Mouse (Mus musculus) central nervous system, embryonic 11.5 days (tissue): ENCODE measurements around the gene Obp2b. TPM values are rescaled to one million over a fixed set of nuclear protein-coding genes. Genes with fewer than 3 reads are reported as not detected.

Experiments used
- polyA plus RNA-seq: library from polyadenylated mRNA; depleted of rRNA; stranded (reverse); fragments of >200 nt; gene quantifications from 2 replicates; pipeline ENCODE4 v1.2.3, GENCODE M21; 2012; rRNA removed

Gene Obp2b
- not detected in 2 replicates for polyA plus RNA-seq

GRCm38 (mm10) chr2:25736709-25737108 lies at the start of gene Obp2b:
Gene Obp2b (plus strand): TSS chr2:25737009.

GRCm38 (mm10) chr2:25699743-25700142 lies 37.1 kb upstream of the Obp2b start, which contains the start of gene Obp2a:
Gene Obp2a (plus strand): TSS chr2:25700043.

GRCm38 (mm10) chr2:25706643-25707481 lies 29.9 kb upstream of the Obp2b start, which contains the start of gene Bmyc:
Gene Bmyc (plus strand): TSS chr2:25706739.

GRCm38 (mm10) chr2:25765269-25765668 lies 28.5 kb downstream of the Obp2b start, which contains the start of gene Lcn3:
Gene Lcn3 (plus strand): TSS chr2:25765569.

GRCm38 (mm10) chr2:25776717-25777116 lies 39.9 kb downstream of the Obp2b start, which contains the start of gene Lcn11:
Gene Lcn11 (plus strand): TSS chr2:25777017.

GRCm38 (mm10) chr2:25781957-25782356 lies 45.1 kb downstream of the Obp2b start, which contains the start of gene Gm13539:
Gene Gm13539 (plus strand): TSS chr2:25782257.

Other genes with a start within 250 kb of the Obp2b start
- gene Lcn12, start 243.1 kb upstream of the Obp2b start, polyA plus RNA-seq: not detected in 2 replicates
- gene Fbxw5, start 236.3 kb upstream of the Obp2b start, polyA plus RNA-seq: 27.8 and 30.7 TPM in 2 replicates
- 3.8 and 4.0 TPM in 2 replicates for gene C8g, start 235.3 kb upstream of the Obp2b start, polyA plus RNA-seq
- gene Traf2, start 190.1 kb upstream of the Obp2b start, polyA plus RNA-seq: 16.0 and 18.2 TPM in 2 replicates
- gene Edf1, start 179.2 kb upstream of the Obp2b start, polyA plus RNA-seq: 165 and 237 TPM in 2 replicates
- 8.2 and 8.8 TPM in 2 replicates for gene Mamdc4, start 162.2 kb upstream of the Obp2b start, polyA plus RNA-seq
- gene Phpt1, start 161.8 kb upstream of the Obp2b start, polyA plus RNA-seq: 154 and 192 TPM in 2 replicates
- gene Ajm1, start 155.3 kb upstream of the Obp2b start, polyA plus RNA-seq: 1.2 and 1.4 TPM in 2 replicates
- gene Rabl6, start 128.5 kb upstream of the Obp2b start, polyA plus RNA-seq: 88.7 and 111 TPM in 2 replicates
- not detected in 2 replicates for gene Ccdc183, start 119.3 kb upstream of the Obp2b start, polyA plus RNA-seq
- 9.4 and 18.8 TPM in 2 replicates for gene Tmem141, start 115.0 kb upstream of the Obp2b start, polyA plus RNA-seq
- 1.5 and 3.7 TPM in 2 replicates for gene Fcna, start 109.0 kb upstream of the Obp2b start, polyA plus RNA-seq
- gene Lcn8, start 83.9 kb upstream of the Obp2b start, polyA plus RNA-seq: not detected in 2 replicates
- not detected in 2 replicates for gene Lcn5, start 79.1 kb upstream of the Obp2b start, polyA plus RNA-seq
- not detected in 2 replicates for gene Lcn6, start 60.2 kb upstream of the Obp2b start, polyA plus RNA-seq
- gene Lcn10, start 54.3 kb upstream of the Obp2b start, polyA plus RNA-seq: not detected in 2 replicates
- not detected in 2 replicates for gene Obp2a, start 37.0 kb upstream of the Obp2b start, polyA plus RNA-seq
- 37.1 and 43.2 TPM in 2 replicates for gene Bmyc, start 30.3 kb upstream of the Obp2b start, polyA plus RNA-seq
- gene Lcn3, start 28.6 kb downstream of the Obp2b start, polyA plus RNA-seq: not detected in 2 replicates
- not detected in 2 replicates for gene Lcn11, start 40.0 kb downstream of the Obp2b start, polyA plus RNA-seq
- gene Gm13539, start 45.2 kb downstream of the Obp2b start, polyA plus RNA-seq: not detected in 2 replicates
- gene Glt6d1, start 78.8 kb downstream of the Obp2b start, polyA plus RNA-seq: not detected in 2 replicates
- gene Lcn9, start 86.1 kb downstream of the Obp2b start, polyA plus RNA-seq: not detected in 2 replicates
- gene Sohlh1, start 110.2 kb downstream of the Obp2b start, polyA plus RNA-seq: not detected in 2 replicates
- gene Kcnt1, start 126.7 kb downstream of the Obp2b start, polyA plus RNA-seq: 3.7 and 5.5 TPM in 2 replicates
- gene Camsap1, start 246.3 kb downstream of the Obp2b start, polyA plus RNA-seq: 35.4 and 36.1 TPM in 2 replicates